Mouse (Mus musculus) liver, embryonic 14.5 days (tissue): ENCODE data around the gene Acot5.

ENCODE experiments used
- CTCF ChIP-seq: IDR thresholded peaks from 2 replicates; pipeline ENCODE4 v1.5.1; 2016; ENCODE audit warnings: antibody characterized with exemption, low read depth, control low read depth
- EP300 ChIP-seq: IDR thresholded peaks from 2 replicates; pipeline ENCODE4 v1.6.1; 2016; ENCODE audit warnings: antibody characterized with exemption, low read depth

DNA sequence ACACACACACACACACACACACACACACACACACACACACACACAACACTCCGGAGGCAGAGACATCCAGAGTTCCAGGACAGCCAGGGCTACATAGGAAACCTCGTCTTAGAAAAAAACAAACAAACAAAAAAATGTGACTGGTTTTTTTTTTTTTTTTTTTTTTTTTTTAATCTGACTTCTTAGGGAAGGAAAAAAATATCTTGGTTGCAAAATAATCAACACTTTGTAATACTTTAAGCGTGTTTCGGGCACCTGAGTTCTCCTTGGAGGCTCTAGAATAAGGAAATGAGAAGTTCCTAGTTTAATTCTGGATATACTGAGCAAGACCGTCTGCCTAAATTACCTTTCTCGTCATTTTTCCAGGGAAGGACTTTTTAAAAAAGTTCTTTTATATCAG is 44.6 kb downstream of the Acot5 start:
- TF ChIP-seq EP300 (no peak), CTCF (no peak)
